10 mouse cellular contexts compared by ENCODE assay signal in the genomic region with DNA sequence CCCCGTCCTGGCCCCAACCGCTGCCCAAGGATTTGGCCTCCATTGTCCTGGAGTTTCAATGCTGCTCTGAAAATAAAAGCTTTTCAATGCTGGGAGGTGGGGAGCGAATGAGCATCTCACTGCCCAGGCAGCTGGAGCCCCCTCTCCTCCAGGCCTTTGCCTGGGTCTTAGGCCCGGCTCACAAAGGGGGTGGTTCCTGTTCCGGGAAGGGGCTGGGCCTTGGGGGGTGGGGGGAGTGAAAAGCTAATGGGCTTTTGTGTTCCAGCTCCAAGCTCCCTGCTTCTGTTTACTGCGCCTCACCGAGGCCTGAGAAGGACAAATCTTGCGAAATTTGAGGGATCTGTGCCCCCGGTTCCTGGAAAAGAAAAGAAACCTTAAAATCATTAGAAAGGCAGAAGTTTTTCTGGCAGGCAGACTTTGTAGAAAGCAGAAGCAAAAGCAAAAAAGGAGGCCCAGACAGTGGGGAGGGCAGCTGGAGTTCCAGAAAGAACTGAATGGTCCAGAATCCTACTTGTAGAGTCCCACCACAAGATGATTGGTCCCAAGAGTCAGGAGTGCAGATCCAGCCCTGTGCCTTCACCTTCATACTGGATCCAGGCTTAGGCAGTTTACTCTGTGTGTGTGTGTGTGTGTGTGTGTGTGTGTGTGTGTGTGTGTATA. TPM values are rescaled to one million over a fixed set of nuclear protein-coding genes. Genes with fewer than 3 reads are reported as not detected.
DNase-seq lines count a peak whose midpoint lies in the region; ATAC-seq and TF ChIP-seq lines count a peak whose summit lies in the region.
"Had no signal": no experiment of that assay in that cellular context is flagged by ENCODE, and none has a peak within 500 bp of the region (broad histone marks: within the 10 kb centered on the region; RNA-seq: fewer than 3 reads in every experiment).

No protein-coding gene starts in this region.

- WGBS in stomach, embryonic 16.5 days = 46% methylated on average over 9 of the region's 9 CpGs
- 54% methylated on average over 9 of the region's 9 CpGs for WGBS in stomach, postnatal 0 days
- 2% methylated on average over 9 of the region's 9 CpGs for WGBS in forebrain, embryonic 14.5 days

- no peak for DNase-seq in stomach, postnatal 0 days (ENCODE audit: low spot score)
- DNase-seq in forebrain, embryonic 14.5 days (ENCODE audit: low spot score) = peak; percentile 61
- DNase-seq in left cerebral cortex, adult 11 months (ENCODE audit: low spot score) = no peak
- DNase-seq in spleen, postnatal 36 days (ENCODE audit: low spot score in 2 of 2) = no peak
- no peak for DNase-seq in lung, postnatal 10 days
- DNase-seq: kidney, adult 8-10 months had no signal

- no peak overlapping the region for H3K4me2 ChIP-seq in stomach, embryonic 16.5 days (ENCODE audit: low read depth, low read length)
- no peak overlapping the region for H3K4me2 ChIP-seq in stomach, postnatal 0 days (replicated peaks; ENCODE audit: low read depth)
- H3K4me2 ChIP-seq in forebrain, embryonic 14.5 days (ENCODE audit: low read length) = 0 out of 2 replicates have a peak overlapping the region, but pooled peaks have one; percentile 3
- H3K4me2 ChIP-seq: embryonic facial prominence, embryonic 12.5 days had no signal

- peak overlapping the region; percentile 14; the same call in 1 of the 2 replicates for H3K9ac ChIP-seq in stomach, embryonic 16.5 days (ENCODE audit: low read length)
- H3K9ac ChIP-seq in stomach, postnatal 0 days (ENCODE audit: low read length) = no peak overlapping the region
- no peak overlapping the region for H3K9ac ChIP-seq in forebrain, embryonic 14.5 days (ENCODE audit: low read length)
- H3K9ac ChIP-seq: embryonic facial prominence, embryonic 12.5 days had no signal

- H3K36me3 ChIP-seq in stomach, embryonic 16.5 days (ENCODE audit: control insufficient read depth, insufficient read depth, low read length) = no peaks in the 10 kb centered on the region
- H3K36me3 ChIP-seq in stomach, postnatal 0 days (ENCODE audit: control insufficient read depth, insufficient read depth, low read length) = no peaks in the 10 kb centered on the region
- H3K36me3 ChIP-seq in forebrain, embryonic 14.5 days (ENCODE audit: control insufficient read depth, insufficient read depth, low read length) = no peaks in the 10 kb centered on the region
- H3K36me3 ChIP-seq: embryonic facial prominence, embryonic 12.5 days had no signal

- no peak for TF ChIP-seq EP300 in stomach, postnatal 0 days (optimal IDR thresholded peaks at IDR 0.05)

- H3K4me3 ChIP-seq in stomach, embryonic 16.5 days (replicated peaks; ENCODE audit: low read length) = no peak overlapping the region
- no peak overlapping the region for H3K4me3 ChIP-seq in stomach, postnatal 0 days (ENCODE audit: low read depth, low read length)
- H3K4me3 ChIP-seq in forebrain, embryonic 14.5 days (ENCODE audit: low read depth, low read length) = no peak overlapping the region
- H3K4me3 ChIP-seq: embryonic facial prominence, embryonic 12.5 days had no signal

- no peak for ATAC-seq in stomach, embryonic 16.5 days (ENCODE audit: insufficient read depth, low FRiP score)
- no peak; the same call in 1 of the 2 replicates for ATAC-seq in stomach, postnatal 0 days (ENCODE audit: low FRiP score, low TSS enrichment)
- peak; percentile 88 for ATAC-seq in forebrain, embryonic 14.5 days
- peak; percentile 56 for ATAC-seq in megakaryocyte, adult 5-6 weeks (ENCODE audit: poor library complexity, severe bottlenecking)
- ATAC-seq in erythroblast, adult 5-6 weeks (replicated peaks; ENCODE audit: low FRiP score, poor library complexity, severe bottlenecking) = no peak

- H3K9me3 ChIP-seq in stomach, embryonic 16.5 days (replicated peaks; ENCODE audit: control insufficient read depth, low read length) = no peaks in the 10 kb centered on the region
- no peaks in the 10 kb centered on the region for H3K9me3 ChIP-seq in stomach, postnatal 0 days (ENCODE audit: control insufficient read depth, low read length)
- no peaks in the 10 kb centered on the region for H3K9me3 ChIP-seq in forebrain, embryonic 14.5 days (replicated peaks; ENCODE audit: control insufficient read depth, low read length)
- H3K9me3 ChIP-seq: embryonic facial prominence, embryonic 12.5 days had no signal

- peaks cover 9% of the 10 kb centered on the region; the same call in 1 of the 2 replicates for H3K4me1 ChIP-seq in stomach, embryonic 16.5 days (ENCODE audit: control insufficient read depth, insufficient read depth, low read length)
- no peaks in the 10 kb centered on the region for H3K4me1 ChIP-seq in stomach, postnatal 0 days (replicated peaks; ENCODE audit: control insufficient read depth, insufficient read depth)
- 0 out of 2 replicates have a peak, but pooled peaks cover 2% of the 10 kb centered on the region for H3K4me1 ChIP-seq in forebrain, embryonic 14.5 days (ENCODE audit: control insufficient read depth, insufficient read depth, low read length)

- TF ChIP-seq CTCF in stomach, postnatal 0 days (IDR thresholded peaks at IDR 0.05; ENCODE audit: low read depth) = no peak

- no peak overlapping the region for H3K27ac ChIP-seq in stomach, embryonic 16.5 days (ENCODE audit: low read length)
- no peak overlapping the region for H3K27ac ChIP-seq in stomach, postnatal 0 days (replicated peaks)
- H3K27ac ChIP-seq in forebrain, embryonic 14.5 days (ENCODE audit: low read depth, low read length) = no peak overlapping the region; the same call in 1 of the 2 replicates
- H3K27ac ChIP-seq: embryonic facial prominence, embryonic 12.5 days had no signal

- no peaks in the 10 kb centered on the region for H3K27me3 ChIP-seq in stomach, embryonic 16.5 days (ENCODE audit: control insufficient read depth, insufficient read depth, low read length)
- H3K27me3 ChIP-seq in stomach, postnatal 0 days (ENCODE audit: control insufficient read depth, insufficient read depth, low read length) = no peaks in the 10 kb centered on the region
- no peaks in the 10 kb centered on the region for H3K27me3 ChIP-seq in forebrain, embryonic 14.5 days (replicated peaks; ENCODE audit: control insufficient read depth, insufficient read depth, low read length)
- H3K27me3 ChIP-seq: embryonic facial prominence, embryonic 12.5 days had no signal

RNA-seq across cellular contexts. Expression of gene Hs3st3b1, which starts 23.5 kb away (rescaled TPM):
- polyA plus RNA-seq in stomach, embryonic 16.5 days (2015; fragmentation: Nextera tagmentation; extraction: Ambion mirVana) = 9.4 and 9.6 TPM in 2 replicates
- 6.9 and 8.3 TPM in 2 replicates for polyA plus RNA-seq in stomach, postnatal 0 days (2015; fragmentation: Nextera tagmentation; extraction: Ambion mirVana)
- polyA plus RNA-seq in forebrain, embryonic 14.5 days (2014; fragmentation: Nextera tagmentation; extraction: Ambion mirVana) = 3.3 and 3.9 TPM in 2 replicates
- total RNA-seq in megakaryocyte, adult 5-6 weeks (2015) = 0.38 and 0.55 TPM in 2 replicates
- 0.59 and 0.77 TPM in 2 replicates for total RNA-seq in megakaryocyte, adult 5-6 weeks (2017)
- total RNA-seq in erythroblast, adult 5-6 weeks (2015; ENCODE audit: low replicate concordance) = not detected in 2 replicates
- total RNA-seq in erythroblast, adult 5-6 weeks (2017; ENCODE audit: low replicate concordance) = 1.1 TPM in 1 of 2 replicates, not detected in the other

Comparison
In these comparisons a context has a peak if more than half of its experiments do, and no peak if none do; other contexts are left out.
1. ATAC-seq: peak in forebrain, embryonic 14.5 days (single experiment) and megakaryocyte, adult 5-6 weeks (single experiment); none in stomach, embryonic 16.5 days (single experiment), stomach, postnatal 0 days (single experiment) and erythroblast, adult 5-6 weeks (single experiment).